Mouse (Mus musculus): ENCODE measurements around the gene Nxn. TPM values are rescaled to one million over a fixed set of nuclear protein-coding genes. Genes with fewer than 3 reads are reported as not detected.
A peak's percentile ranks its signal among the peaks of the same experiment; 100 is the strongest.

The Nxn gene
- polyA plus RNA-seq, 1 experiment from 2014 or later: 77.6 TPM

- ATAC-seq (ENCODE audit: insufficient number of reproducible peaks, insufficient read depth, low FRiP score, low TSS enrichment, low read depth): no peak
- Histone ChIP-seq H3K36me3 (no peaks in the 10 kb centered on the region), H3K27me3 (no peaks in the 10 kb centered on the region), H3K4me1 (peaks cover 81% of the 10 kb centered on the region), H3K27ac (peak overlapping the region; percentile 48; the same call in 1 of the 2 replicates), H3K4me3 (no peak overlapping the region), H3K9ac (no peak overlapping the region), H3K9me3 (no peaks in the 10 kb centered on the region), H3K4me2 (no peak overlapping the region)
- WGBS: 35% methylated on average over 2 of the region's 2 CpGs
These were observed 70.2 kb downstream of the Nxn start for GRCm38 (mm10) chr11:76328522-76329290.

- H3K4me3 ChIP-seq: no peak overlapping the region
- no peaks in the 10 kb centered on the region for H3K36me3 ChIP-seq
- peaks cover 83% of the 10 kb centered on the region for H3K4me1 ChIP-seq
- WGBS: 42% methylated on average over 11 of the region's 11 CpGs
- H3K27ac ChIP-seq: peak overlapping the region; percentile 48; the same call in 1 of the 2 replicates
- no peaks in the 10 kb centered on the region for H3K9me3 ChIP-seq
- ATAC-seq (ENCODE audit: insufficient number of reproducible peaks, insufficient read depth, low FRiP score, low TSS enrichment, low read depth): no peak
- no peak overlapping the region for H3K4me2 ChIP-seq
- H3K27me3 ChIP-seq: no peaks in the 10 kb centered on the region
- 0 out of 2 replicates have a peak overlapping the region, but pooled peaks have one; percentile 32 for H3K9ac ChIP-seq
These were observed 70.9 kb downstream of the Nxn start for GRCm38 (mm10) chr11:76328084-76328483.

DNA sequence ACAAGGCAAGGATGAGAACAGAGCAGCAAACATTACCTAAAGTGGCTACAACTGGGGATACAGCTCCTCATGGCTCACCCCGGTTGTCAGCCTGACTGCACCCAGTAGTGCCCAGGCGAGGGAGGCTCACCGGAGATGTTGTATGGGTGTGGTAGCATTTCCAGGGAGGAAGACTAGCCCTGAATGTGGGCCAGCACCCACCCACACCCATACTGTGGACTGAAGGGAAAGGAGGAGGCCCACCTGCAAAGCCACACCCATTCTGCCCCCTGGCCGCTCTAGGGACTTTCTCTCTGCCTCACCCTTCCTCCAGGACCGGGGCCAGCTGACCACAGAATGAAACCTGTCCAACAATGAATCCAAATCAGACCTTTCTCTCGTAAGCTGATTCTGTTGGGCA is 72.3 kb downstream of the Nxn start:
- Histone ChIP-seq H3K4me2 (no peak overlapping the region), H3K27ac (no peak overlapping the region), H3K36me3 (no peaks in the 10 kb centered on the region), H3K27me3 (no peaks in the 10 kb centered on the region), H3K4me1 (peaks cover 85% of the 10 kb centered on the region), H3K4me3 (no peak overlapping the region), H3K9ac (no peak overlapping the region), H3K9me3 (no peaks in the 10 kb centered on the region)
- 71% methylated on average over 6 of the region's 6 CpGs for WGBS
- no peak for ATAC-seq (ENCODE audit: insufficient number of reproducible peaks, insufficient read depth, low FRiP score, low TSS enrichment, low read depth)

GRCm38 (mm10) chr11:76326051-76326450 is 72.9 kb downstream of the Nxn start:
- Histone ChIP-seq H3K9ac (no peak overlapping the region), H3K9me3 (0 out of 2 replicates have a peak, but pooled peaks cover 2% of the 10 kb centered on the region), H3K4me2 (no peak overlapping the region), H3K27ac (0 out of 2 replicates have a peak overlapping the region, but pooled peaks have one; percentile 19), H3K27me3 (no peaks in the 10 kb centered on the region), H3K4me3 (no peak overlapping the region), H3K36me3 (0 out of 2 replicates have a peak, but pooled peaks cover under 1% of the 10 kb centered on the region), H3K4me1 (peaks cover 85% of the 10 kb centered on the region)
- ATAC-seq (ENCODE audit: insufficient number of reproducible peaks, insufficient read depth, low FRiP score, low TSS enrichment, low read depth): no peak
- WGBS: 78% methylated on average over 2 of the region's 2 CpGs

GRCm38 (mm10) chr11:76324801-76325200 is 74.1 kb downstream of the Nxn start:
- 34% methylated on average over 9 of the region's 9 CpGs for WGBS
- Histone ChIP-seq H3K27ac (peak overlapping the region; percentile 76), H3K9ac (no peak overlapping the region), H3K27me3 (no peaks in the 10 kb centered on the region), H3K4me1 (peaks cover 83% of the 10 kb centered on the region), H3K36me3 (0 out of 2 replicates have a peak, but pooled peaks cover 4% of the 10 kb centered on the region), H3K9me3 (0 out of 2 replicates have a peak, but pooled peaks cover 5% of the 10 kb centered on the region), H3K4me2 (peak overlapping the region; percentile 31; the same call in 1 of the 2 replicates), H3K4me3 (no peak overlapping the region)
- no peak for ATAC-seq (ENCODE audit: insufficient number of reproducible peaks, insufficient read depth, low FRiP score, low TSS enrichment, low read depth)

GRCm38 (mm10) chr11:76324207-76324606 is 74.7 kb downstream of the Nxn start:
- Histone ChIP-seq H3K4me2 (peak overlapping the region; percentile 5; the same call in 1 of the 2 replicates), H3K36me3 (0 out of 2 replicates have a peak, but pooled peaks cover 4% of the 10 kb centered on the region), H3K27ac (peak overlapping the region; percentile 76), H3K4me1 (peaks cover 88% of the 10 kb centered on the region), H3K9ac (no peak overlapping the region; the same call in 1 of the 2 replicates), H3K27me3 (no peaks in the 10 kb centered on the region), H3K9me3 (0 out of 2 replicates have a peak, but pooled peaks cover 5% of the 10 kb centered on the region), H3K4me3 (no peak overlapping the region)
- ATAC-seq (ENCODE audit: insufficient number of reproducible peaks, insufficient read depth, low FRiP score, low TSS enrichment, low read depth): no peak
- 33% methylated on average over 9 of the region's 9 CpGs for WGBS

- 76% methylated on average over 5 of the region's 5 CpGs for whole genome bisulfite sequencing
- Histone ChIP-seq H3K9me3 (0 out of 2 replicates have a peak, but pooled peaks cover 5% of the 10 kb centered on the region), H3K36me3 (0 out of 2 replicates have a peak, but pooled peaks cover 4% of the 10 kb centered on the region), H3K4me2 (no peak overlapping the region), H3K4me3 (no peak overlapping the region), H3K27me3 (no peaks in the 10 kb centered on the region), H3K9ac (0 out of 2 replicates have a peak overlapping the region, but pooled peaks have one; percentile 36), H3K27ac (peak overlapping the region; percentile 79), H3K4me1 (peaks cover 82% of the 10 kb centered on the region)
- ATAC-seq (ENCODE audit: insufficient number of reproducible peaks, insufficient read depth, low FRiP score, low TSS enrichment, low read depth): no peak
These were observed 76.0 kb downstream of the Nxn start for GRCm38 (mm10) chr11:76322939-76323338.

DNA sequence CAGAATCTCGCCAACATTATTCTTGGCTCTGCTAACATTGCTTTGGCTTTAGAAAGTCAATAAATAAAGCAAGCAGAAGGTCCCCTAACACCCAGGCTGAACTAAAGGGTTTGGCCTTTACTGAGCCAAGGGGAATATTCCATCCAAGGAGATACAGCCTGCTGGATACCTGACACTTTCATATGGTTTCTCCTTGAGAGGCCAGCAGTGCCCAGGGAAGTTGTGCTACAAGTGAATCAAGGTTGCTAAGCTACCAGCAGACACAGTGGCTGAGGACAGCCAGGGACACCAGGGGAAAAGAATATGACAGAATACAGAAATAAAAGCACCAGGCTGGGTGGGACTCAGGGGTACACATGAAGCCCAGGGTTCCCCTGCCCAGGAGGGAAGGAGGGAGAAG is 76.9 kb downstream of the Nxn start:
- H3K4me1 ChIP-seq: peaks cover 74% of the 10 kb centered on the region
- H3K27ac ChIP-seq: peak overlapping the region; percentile 79; the same call in 1 of the 2 replicates
- H3K9ac ChIP-seq: no peak overlapping the region
- WGBS: 83% methylated on average over 1 of the region's 1 CpGs
- no peak overlapping the region for H3K4me2 ChIP-seq
- H3K9me3 ChIP-seq: 0 out of 2 replicates have a peak, but pooled peaks cover 5% of the 10 kb centered on the region
- no peak overlapping the region for H3K4me3 ChIP-seq
- H3K27me3 ChIP-seq: no peaks in the 10 kb centered on the region
- no peak for ATAC-seq (ENCODE audit: insufficient number of reproducible peaks, insufficient read depth, low FRiP score, low TSS enrichment, low read depth)
- H3K36me3 ChIP-seq: 0 out of 2 replicates have a peak, but pooled peaks cover 4% of the 10 kb centered on the region

- no peak for ATAC-seq (ENCODE audit: insufficient number of reproducible peaks, insufficient read depth, low FRiP score, low TSS enrichment, low read depth)
- Histone ChIP-seq H3K27ac (peak overlapping the region; percentile 68; the same call in 1 of the 2 replicates), H3K4me1 (peaks cover 58% of the 10 kb centered on the region), H3K9me3 (0 out of 2 replicates have a peak, but pooled peaks cover 5% of the 10 kb centered on the region), H3K4me2 (no peak overlapping the region), H3K27me3 (no peaks in the 10 kb centered on the region), H3K4me3 (no peak overlapping the region), H3K36me3 (0 out of 2 replicates have a peak, but pooled peaks cover 4% of the 10 kb centered on the region), H3K9ac (no peak overlapping the region)
- WGBS: 77% methylated on average over 9 of the region's 9 CpGs
These were observed 78.5 kb downstream of the Nxn start for GRCm38 (mm10) chr11:76320475-76320874.

- Histone ChIP-seq H3K9ac (no peak overlapping the region), H3K27ac (peak overlapping the region; percentile 68), H3K36me3 (0 out of 2 replicates have a peak, but pooled peaks cover 4% of the 10 kb centered on the region), H3K4me1 (peaks cover 52% of the 10 kb centered on the region), H3K9me3 (0 out of 2 replicates have a peak, but pooled peaks cover 5% of the 10 kb centered on the region), H3K27me3 (no peaks in the 10 kb centered on the region), H3K4me2 (no peak overlapping the region), H3K4me3 (no peak overlapping the region)
- no peak for ATAC-seq (ENCODE audit: insufficient number of reproducible peaks, insufficient read depth, low FRiP score, low TSS enrichment, low read depth)
- WGBS: 43% methylated on average over 9 of the region's 9 CpGs
These were observed 79.1 kb downstream of the Nxn start for GRCm38 (mm10) chr11:76319714-76320435.

DNA sequence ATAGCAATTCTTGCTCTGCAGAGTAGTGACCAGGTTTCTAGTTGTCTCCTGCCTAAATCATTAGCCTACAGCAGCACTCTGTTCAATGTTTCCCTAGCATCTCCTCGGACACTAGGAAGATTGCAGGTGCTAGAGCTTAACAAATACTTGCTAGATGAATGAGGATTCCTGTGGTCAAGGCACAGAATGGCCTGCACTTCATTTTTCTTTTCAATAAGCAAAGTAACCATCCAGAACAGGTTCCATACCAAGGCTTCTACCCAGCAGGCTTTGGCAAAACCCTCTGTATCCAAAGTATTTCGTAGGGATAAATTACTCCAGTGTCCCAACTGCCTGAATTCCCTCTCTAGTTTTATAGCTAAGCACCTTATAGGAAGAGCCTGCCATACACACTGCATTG is 81.0 kb downstream of the Nxn start:
- 0 out of 2 replicates have a peak, but pooled peaks cover 4% of the 10 kb centered on the region for H3K36me3 ChIP-seq
- WGBS: 86% methylated on average over 2 of the region's 2 CpGs
- 0 out of 2 replicates have a peak overlapping the region, but pooled peaks have one; percentile 1 for H3K27ac ChIP-seq
- H3K9ac ChIP-seq: no peak overlapping the region
- H3K4me2 ChIP-seq: no peak overlapping the region
- H3K4me3 ChIP-seq: no peak overlapping the region
- peaks cover 55% of the 10 kb centered on the region for H3K4me1 ChIP-seq
- 0 out of 2 replicates have a peak, but pooled peaks cover 5% of the 10 kb centered on the region for H3K9me3 ChIP-seq
- no peak for ATAC-seq (ENCODE audit: insufficient number of reproducible peaks, insufficient read depth, low FRiP score, low TSS enrichment, low read depth)
- H3K27me3 ChIP-seq: no peaks in the 10 kb centered on the region

Measured in embryonic facial prominence, embryonic 13.5 days (tissue).